Mouse (Mus musculus) spleen, adult 2 months (tissue): Measurements from ENCODE around the gene Wnt11. TPM values are rescaled to one million over a fixed set of nuclear protein-coding genes. Genes with fewer than 3 reads are reported as not detected.

Experiments
- DNase-seq, 2 experiments: peaks; one replicate each; pipeline versions ENCODE4 v3.0.0 to v3.0.0-alpha.2; 2012 to 2021; ENCODE audit warnings: low spot score in 2 of 2, low read depth in 1 of 2
- H3K27ac ChIP-seq: fragments of 200-500 bp; 2 replicates; pipeline ENCODE4 v1.5.1; 2012; ENCODE audit warnings: low read length, inconsistent platforms; ENCODE audit not compliant: insufficient read depth
- H3K27me3 ChIP-seq: fragments of 200-500 bp; 2 replicates; pipeline ENCODE4 v1.6.1; 2012; ENCODE audit warnings: mild to moderate bottlenecking, moderate library complexity, low read length, inconsistent platforms; ENCODE audit not compliant: control insufficient read depth, insufficient read depth
- H3K36me3 ChIP-seq: fragments of 200-500 bp; 2 replicates; pipeline ENCODE4 v1.6.1; 2012; ENCODE audit warnings: mild to moderate bottlenecking, low read length, inconsistent platforms; ENCODE audit not compliant: control insufficient read depth, insufficient read depth
- H3K4me1 ChIP-seq: fragments of 200-500 bp; 2 replicates; pipeline ENCODE4 v1.6.1; 2011; ENCODE audit warnings: inconsistent platforms; ENCODE audit not compliant: control insufficient read depth, insufficient read depth, insufficient read length
- H3K4me3 ChIP-seq: fragments of 200-500 bp; 2 replicates; pipeline ENCODE4 v1.5.1; 2011; ENCODE audit warnings: mild to moderate bottlenecking, inconsistent platforms; ENCODE audit not compliant: insufficient read depth, insufficient read length; ENCODE audit errors: extremely low read depth
- CTCF ChIP-seq: fragments of 200-500 bp; IDR thresholded peaks from 2 replicates; pipeline ENCODE4 v1.5.1; 2011; ENCODE audit warnings: mild to moderate bottlenecking, inconsistent platforms; ENCODE audit not compliant: insufficient read depth, insufficient read length, insufficient replicate concordance; ENCODE audit errors: extremely low read depth
- POLR2A ChIP-seq: fragments of 200-500 bp; IDR thresholded peaks from 2 replicates; pipeline ENCODE4 v1.6.1; 2011; ENCODE audit warnings: low read depth, low read length, inconsistent platforms
- WGBS: fragments of 180-500 bp; shearing (Covaris S2); methylation state at CpG from one replicate; pipeline ENCODE4 v1.1.7; 2018; 5-methylcytosine and 5-hydroxymethylcytosine counted together
- polyA plus RNA-seq: library from polyadenylated mRNA; depleted of rRNA; stranded (reverse); fragments of >200 nt; gene quantifications from 2 replicates; pipeline ENCODE4 v1.2.3, GENCODE M21; 2012

Wnt11 gene
- polyA plus RNA-seq, 1 experiment = 4.9 TPM

- no peak overlapping the region for H3K4me3 ChIP-seq
- no peak for DNase-seq
- WGBS = 30% methylated on average over 5 of the region's 5 CpGs
- H3K4me1 ChIP-seq = no peaks in the 10 kb centered on the region
- no peaks in the 10 kb centered on the region for H3K36me3 ChIP-seq
- no peak for TF ChIP-seq POLR2A
- no peak overlapping the region for H3K27ac ChIP-seq
- no peaks in the 10 kb centered on the region for H3K27me3 ChIP-seq
These were observed 28.1 kb downstream of the Wnt11 start for GRCm38 (mm10) chr7:98862994-98863393.

- H3K4me1 ChIP-seq = peaks cover 2% of the 10 kb centered on the region; the same call in 1 of the 2 replicates
- H3K27ac ChIP-seq = no peak overlapping the region
- no peaks in the 10 kb centered on the region for H3K36me3 ChIP-seq
- H3K27me3 ChIP-seq = no peaks in the 10 kb centered on the region
- H3K4me3 ChIP-seq = no peak overlapping the region
- WGBS = 73% methylated on average over 9 of the region's 9 CpGs
- DNase-seq = no peak
- TF ChIP-seq CTCF = no peak
These were observed 29.2 kb downstream of the Wnt11 start for GRCm38 (mm10) chr7:98863969-98864718.

DNA sequence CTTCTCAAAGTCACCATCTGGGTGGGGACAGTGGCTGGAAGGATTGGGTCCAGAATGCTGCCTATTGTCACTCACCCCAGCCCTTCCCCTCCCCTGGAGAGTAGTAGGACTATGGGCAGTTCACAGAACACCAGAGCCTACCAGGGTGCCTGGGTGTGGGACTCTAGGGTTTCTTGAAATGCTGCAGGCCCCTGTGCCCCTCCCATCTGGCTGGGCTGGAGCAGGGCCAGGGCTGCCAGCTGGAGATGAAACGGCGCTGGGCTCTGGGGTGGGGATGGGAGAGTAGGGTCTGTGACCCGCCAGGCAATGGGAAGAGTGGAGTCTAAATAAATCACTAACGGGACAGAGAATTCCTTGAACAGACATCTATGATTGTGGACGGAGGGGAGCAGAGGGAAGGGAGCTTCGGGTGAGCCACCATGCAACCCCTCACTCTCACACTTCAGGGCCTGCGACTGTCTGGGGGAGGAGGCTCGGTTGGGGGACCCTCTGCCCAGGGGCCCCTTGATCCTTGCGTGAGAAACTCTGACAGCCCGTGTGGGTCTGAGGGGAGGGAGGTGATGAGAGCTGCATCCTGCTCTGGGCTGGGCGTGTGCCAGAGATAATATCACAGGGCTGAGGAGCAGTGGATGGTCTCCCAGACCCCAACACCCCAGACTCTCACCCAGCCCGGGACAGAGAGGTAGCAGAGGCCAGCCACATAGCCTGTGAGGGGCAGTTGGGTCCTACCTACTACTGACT lies 32.3 kb downstream of the Wnt11 start:
- Histone ChIP-seq H3K4me1 (peaks cover 4% of the 10 kb centered on the region; the same call in 1 of the 2 replicates), H3K27me3 (no peaks in the 10 kb centered on the region)
- WGBS = 48% methylated on average over 12 of the region's 12 CpGs

GRCm38 (mm10) chr7:98867794-98868150 lies 32.9 kb downstream of the Wnt11 start:
- no peak for TF ChIP-seq POLR2A
- no peak for TF ChIP-seq CTCF
- no peaks in the 10 kb centered on the region for H3K36me3 ChIP-seq
- H3K4me3 ChIP-seq = no peak overlapping the region
- peaks cover 4% of the 10 kb centered on the region; the same call in 1 of the 2 replicates for H3K4me1 ChIP-seq
- H3K27ac ChIP-seq = no peak overlapping the region
- DNase-seq = no peak
- no peaks in the 10 kb centered on the region for H3K27me3 ChIP-seq
- 71% methylated on average over 2 of the region's 2 CpGs for WGBS

More for the DNA sequence above, 32.3 kb downstream of the Wnt11 start:
- Histone ChIP-seq H3K27ac (no peak overlapping the region), H3K36me3 (no peaks in the 10 kb centered on the region), H3K4me3 (no peak overlapping the region)
- TF ChIP-seq CTCF = no peak
- TF ChIP-seq POLR2A = no peak
- DNase-seq = no peak

- Histone ChIP-seq H3K27me3 (no peaks in the 10 kb centered on the region), H3K4me3 (no peak overlapping the region), H3K4me1 (peaks cover 4% of the 10 kb centered on the region; the same call in 1 of the 2 replicates), H3K36me3 (no peaks in the 10 kb centered on the region), H3K27ac (no peak overlapping the region)
- 28% methylated on average over 3 of the region's 3 CpGs for WGBS
- TF ChIP-seq CTCF = no peak
- TF ChIP-seq POLR2A = no peak
- DNase-seq = no peak
These were observed 34.2 kb downstream of the Wnt11 start for GRCm38 (mm10) chr7:98869070-98869469.

DNA sequence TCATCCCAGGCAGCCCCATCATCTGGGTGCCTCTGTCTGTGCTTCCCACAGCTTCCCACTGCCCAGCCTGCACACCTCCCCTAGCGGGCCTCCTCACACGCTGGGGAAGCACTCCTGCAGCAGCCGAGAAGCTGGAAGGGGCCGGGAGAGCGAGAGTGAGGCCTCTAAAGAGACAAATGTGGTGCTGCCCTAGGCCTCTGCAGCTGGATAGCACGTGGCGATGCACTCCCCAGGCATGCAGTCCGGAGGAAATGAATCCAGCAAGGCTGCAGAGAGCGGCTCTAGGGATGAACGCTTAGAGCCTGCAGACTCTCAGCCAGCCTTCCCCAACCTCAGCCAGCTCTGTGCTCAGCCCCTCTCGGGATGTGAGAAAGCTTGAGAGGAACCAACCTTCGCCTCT lies 35.9 kb downstream of the Wnt11 start:
- no peaks in the 10 kb centered on the region for H3K27me3 ChIP-seq
- 76% methylated on average over 12 of the region's 12 CpGs for WGBS
- no peaks in the 10 kb centered on the region for H3K36me3 ChIP-seq
- no peak overlapping the region for H3K4me3 ChIP-seq
- DNase-seq = no peak
- H3K27ac ChIP-seq = no peak overlapping the region
- peaks cover 4% of the 10 kb centered on the region; the same call in 1 of the 2 replicates for H3K4me1 ChIP-seq
- TF ChIP-seq POLR2A = no peak

- no peak for DNase-seq
- Histone ChIP-seq H3K4me3 (no peak overlapping the region), H3K4me1 (peaks cover 4% of the 10 kb centered on the region; the same call in 1 of the 2 replicates), H3K27ac (no peak overlapping the region), H3K27me3 (no peaks in the 10 kb centered on the region), H3K36me3 (no peaks in the 10 kb centered on the region)
- 74% methylated on average over 12 of the region's 12 CpGs for WGBS
- no peak for TF ChIP-seq CTCF
- no peak for TF ChIP-seq POLR2A
These were observed 37.0 kb downstream of the Wnt11 start for GRCm38 (mm10) chr7:98871882-98872281.
